Mouse (Mus musculus) induced T-regulatory cell, adult 2 months (primary cell): Measurements from ENCODE around the gene Elmo1.
A peak's percentile ranks its signal among the peaks of the same experiment; 100 is the strongest.

Experiments used
- DNase-seq: peaks from one replicate; pipeline ENCODE4 v3.0.0-alpha.2; 2012; ENCODE audit warnings: low read depth

Elmo1 gene

GRCm38 (mm10) chr13:20090133-20090710 is at the start of gene Elmo1:
Elmo1 (plus strand) TSS chr13:20090596.
- DNase-seq = peak; percentile 87

GRCm38 (mm10) chr13:20041169-20041830 is 49.1 kb upstream of the Elmo1 start:
- DNase-seq = no peak

- DNase-seq = no peak
Measured at GRCm38 (mm10) chr13:20042856-20043255, 47.5 kb upstream of the Elmo1 start.

- no peak for DNase-seq
Measured at GRCm38 (mm10) chr13:20045350-20045749, 45.0 kb upstream of the Elmo1 start.

- DNase-seq = no peak
Measured at GRCm38 (mm10) chr13:20045836-20046235, 44.6 kb upstream of the Elmo1 start.

GRCm38 (mm10) chr13:20046406-20046805 is 44.0 kb upstream of the Elmo1 start:
- DNase-seq = no peak

- no peak for DNase-seq
Measured at GRCm38 (mm10) chr13:20047926-20048836, 42.2 kb upstream of the Elmo1 start.

- DNase-seq = no peak
Measured at GRCm38 (mm10) chr13:20048837-20049160, 41.6 kb upstream of the Elmo1 start.

- DNase-seq = peak; percentile 14
Measured at GRCm38 (mm10) chr13:20049654-20050053, 40.7 kb upstream of the Elmo1 start.

- no peak for DNase-seq
Measured at GRCm38 (mm10) chr13:20050149-20050548, 40.2 kb upstream of the Elmo1 start.

- no peak for DNase-seq
Measured at GRCm38 (mm10) chr13:20057926-20058325, 32.5 kb upstream of the Elmo1 start.

- DNase-seq = no peak
Measured at GRCm38 (mm10) chr13:20061031-20061430, 29.4 kb upstream of the Elmo1 start.

- no peak for DNase-seq
Measured at GRCm38 (mm10) chr13:20063331-20063730, 27.1 kb upstream of the Elmo1 start.

- no peak for DNase-seq
Measured at GRCm38 (mm10) chr13:20072043-20072442, 18.4 kb upstream of the Elmo1 start.

- no peak for DNase-seq
Measured at GRCm38 (mm10) chr13:20072994-20073393, 17.4 kb upstream of the Elmo1 start.

- no peak for DNase-seq
Measured at GRCm38 (mm10) chr13:20076521-20076920, 13.9 kb upstream of the Elmo1 start.

- DNase-seq = no peak
Measured at GRCm38 (mm10) chr13:20077237-20077636, 13.2 kb upstream of the Elmo1 start.

GRCm38 (mm10) chr13:20090711-20091603 is 561 bp downstream of the Elmo1 start:
- DNase-seq = peak; percentile 82

GRCm38 (mm10) chr13:20091604-20091926 is 1.2 kb downstream of the Elmo1 start:
- no peak for DNase-seq

- peak; percentile 88 for DNase-seq
Measured at GRCm38 (mm10) chr13:20092301-20092700, 1.9 kb downstream of the Elmo1 start.

- peak; percentile 89 for DNase-seq
Measured at GRCm38 (mm10) chr13:20093307-20094045, 3.1 kb downstream of the Elmo1 start.
